Mouse (Mus musculus): ENCODE measurements around the gene Ttll4. TPM values are rescaled to one million over a fixed set of nuclear protein-coding genes. Genes with fewer than 3 reads are reported as not detected.

The Ttll4 gene
- polyA plus RNA-seq, 1 experiment from 2014 or later = 48.6 TPM

- Histone ChIP-seq H3K36me3 (replicated peaks) (no peaks in the 10 kb centered on the region), H3K4me1 (no peaks in the 10 kb centered on the region), H3K27me3 (0 out of 2 replicates have a peak, but pooled peaks cover 3% of the 10 kb centered on the region), H3K27ac (no peak overlapping the region), H3K4me2 (no peak overlapping the region), H3K9me3 (no peaks in the 10 kb centered on the region), H3K4me3 (replicated peaks) (no peak overlapping the region), H3K9ac (no peak overlapping the region)
- 90% methylated on average over 12 of the region's 12 CpGs for WGBS
- no peak for ATAC-seq (ENCODE audit: low FRiP score)
Measured at GRCm38 (mm10) chr1:74736977-74737376, 75.4 kb downstream of the Ttll4 start.

- H3K36me3 ChIP-seq (replicated peaks) = no peaks in the 10 kb centered on the region
- WGBS = 90% methylated on average over 7 of the region's 7 CpGs
- H3K4me3 ChIP-seq (replicated peaks) = no peak overlapping the region
- H3K27ac ChIP-seq = no peak overlapping the region
- 0 out of 2 replicates have a peak, but pooled peaks cover 3% of the 10 kb centered on the region for H3K27me3 ChIP-seq
- no peak overlapping the region for H3K9ac ChIP-seq
- ATAC-seq (ENCODE audit: low FRiP score) = no peak
- no peaks in the 10 kb centered on the region for H3K9me3 ChIP-seq
- no peak overlapping the region for H3K4me2 ChIP-seq
- H3K4me1 ChIP-seq = no peaks in the 10 kb centered on the region
Measured at GRCm38 (mm10) chr1:74737500-74737899, 76.0 kb downstream of the Ttll4 start.

GRCm38 (mm10) chr1:74740846-74741245 lies 79.3 kb downstream of the Ttll4 start:
- 80% methylated on average over 7 of the region's 7 CpGs for WGBS
- Histone ChIP-seq H3K4me2 (no peak overlapping the region), H3K9me3 (no peaks in the 10 kb centered on the region), H3K27ac (no peak overlapping the region), H3K36me3 (replicated peaks) (no peaks in the 10 kb centered on the region), H3K27me3 (0 out of 2 replicates have a peak, but pooled peaks cover 9% of the 10 kb centered on the region), H3K4me1 (no peaks in the 10 kb centered on the region), H3K9ac (no peak overlapping the region), H3K4me3 (replicated peaks) (no peak overlapping the region)
- no peak for ATAC-seq (ENCODE audit: low FRiP score)

- no peaks in the 10 kb centered on the region for H3K9me3 ChIP-seq
- 76% methylated on average over 5 of the region's 5 CpGs for WGBS
- ATAC-seq (ENCODE audit: low FRiP score) = no peak
Measured at GRCm38 (mm10) chr1:74747335-74747734, 85.8 kb downstream of the Ttll4 start.

GRCm38 (mm10) chr1:74748643-74749271 lies 87.2 kb downstream of the Ttll4 start, which contains the start of gene Prkag3:
Gene Prkag3, minus strand, starts transcription at chr1:74749221.
- 11% methylated on average over 30 of the region's 30 CpGs for WGBS
- no peaks in the 10 kb centered on the region for H3K36me3 ChIP-seq (replicated peaks)
- peak within 1 kb of the TSS; percentile 51 for H3K4me2 ChIP-seq
- H3K27ac ChIP-seq = no peak within 1 kb of the TSS
- H3K4me3 ChIP-seq (replicated peaks) = peak within 1 kb of the TSS; percentile 28
- H3K9me3 ChIP-seq = no peaks in the 10 kb centered on the region
- peaks cover 34% of the 10 kb centered on the region for H3K27me3 ChIP-seq
- H3K4me1 ChIP-seq = peaks cover 5% of the 10 kb centered on the region; the same call in 1 of the 2 replicates
- 0 out of 2 replicates have a peak within 1 kb of the TSS, but pooled peaks have one; percentile 36 for H3K9ac ChIP-seq
- no peak for ATAC-seq (ENCODE audit: low FRiP score)

More at GRCm38 (mm10) chr1:74747335-74747734, 85.8 kb downstream of the Ttll4 start:
- H3K9ac ChIP-seq = no peak overlapping the region
- no peak overlapping the region for H3K27ac ChIP-seq
- H3K4me3 ChIP-seq (replicated peaks) = no peak overlapping the region
- no peak overlapping the region for H3K4me2 ChIP-seq
- peaks cover 5% of the 10 kb centered on the region; the same call in 1 of the 2 replicates for H3K4me1 ChIP-seq
- H3K27me3 ChIP-seq = peaks cover 34% of the 10 kb centered on the region
- no peaks in the 10 kb centered on the region for H3K36me3 ChIP-seq (replicated peaks)

- Histone ChIP-seq H3K9me3 (no peaks in the 10 kb centered on the region), H3K4me1 (peaks cover 5% of the 10 kb centered on the region; the same call in 1 of the 2 replicates), H3K27me3 (peaks cover 34% of the 10 kb centered on the region), H3K4me3 (replicated peaks) (no peak overlapping the region), H3K4me2 (no peak overlapping the region), H3K36me3 (replicated peaks) (no peaks in the 10 kb centered on the region), H3K27ac (no peak overlapping the region), H3K9ac (no peak overlapping the region)
- WGBS = 76% methylated on average over 7 of the region's 7 CpGs
- no peak for ATAC-seq (ENCODE audit: low FRiP score)
Measured at GRCm38 (mm10) chr1:74749301-74749700, 87.8 kb downstream of the Ttll4 start.

- H3K4me1 ChIP-seq = peaks cover 5% of the 10 kb centered on the region; the same call in 1 of the 2 replicates
- H3K9me3 ChIP-seq = no peaks in the 10 kb centered on the region
- no peak overlapping the region for H3K4me3 ChIP-seq (replicated peaks)
- peaks cover 28% of the 10 kb centered on the region for H3K27me3 ChIP-seq
- WGBS = 80% methylated on average over 4 of the region's 4 CpGs
- H3K4me2 ChIP-seq = no peak overlapping the region
- no peaks in the 10 kb centered on the region for H3K36me3 ChIP-seq (replicated peaks)
- H3K9ac ChIP-seq = no peak overlapping the region
- no peak for ATAC-seq (ENCODE audit: low FRiP score)
- no peak overlapping the region for H3K27ac ChIP-seq
Measured at GRCm38 (mm10) chr1:74750683-74751082, 89.1 kb downstream of the Ttll4 start.

- peaks cover 5% of the 10 kb centered on the region; the same call in 1 of the 2 replicates for H3K4me1 ChIP-seq
- WGBS = 88% methylated on average over 8 of the region's 8 CpGs
- no peak overlapping the region for H3K4me3 ChIP-seq (replicated peaks)
- H3K9me3 ChIP-seq = no peaks in the 10 kb centered on the region
- no peaks in the 10 kb centered on the region for H3K36me3 ChIP-seq (replicated peaks)
- ATAC-seq (ENCODE audit: low FRiP score) = no peak
- H3K4me2 ChIP-seq = no peak overlapping the region
- peaks cover 26% of the 10 kb centered on the region for H3K27me3 ChIP-seq
- no peak overlapping the region for H3K27ac ChIP-seq
- H3K9ac ChIP-seq = no peak overlapping the region
Measured at GRCm38 (mm10) chr1:74752150-74752549, 90.6 kb downstream of the Ttll4 start.

- no peak overlapping the region for H3K27ac ChIP-seq
- WGBS = 97% methylated on average over 3 of the region's 3 CpGs
Measured at GRCm38 (mm10) chr1:74752833-74753232, 91.3 kb downstream of the Ttll4 start.

More at GRCm38 (mm10) chr1:74752833-74753232, 91.3 kb downstream of the Ttll4 start:
- H3K4me3 ChIP-seq (replicated peaks) = no peak overlapping the region
- no peaks in the 10 kb centered on the region for H3K9me3 ChIP-seq
- no peak overlapping the region for H3K4me2 ChIP-seq
- no peaks in the 10 kb centered on the region for H3K36me3 ChIP-seq (replicated peaks)
- H3K27me3 ChIP-seq = peaks cover 22% of the 10 kb centered on the region
- peaks cover 5% of the 10 kb centered on the region; the same call in 1 of the 2 replicates for H3K4me1 ChIP-seq
- ATAC-seq (ENCODE audit: low FRiP score) = no peak
- H3K9ac ChIP-seq = no peak overlapping the region

Other genes starting within 250 kb of the Ttll4 start
- 77.5 and 84.2 TPM in 2 replicates for gene Cnot9, start 155.7 kb upstream of the Ttll4 start, polyA plus RNA-seq (2016; fragmentation: Nextera tagmentation; extraction: Ambion mirVana)
- gene Plcd4, start 118.9 kb upstream of the Ttll4 start, polyA plus RNA-seq (2016; fragmentation: Nextera tagmentation; extraction: Ambion mirVana) = 0.98 and 1.1 TPM in 2 replicates
- 44.2 and 48.1 TPM in 2 replicates for gene Usp37, start 117.5 kb upstream of the Ttll4 start, polyA plus RNA-seq (2016; fragmentation: Nextera tagmentation; extraction: Ambion mirVana)
- 10.6 and 10.8 TPM in 2 replicates for gene Zfp142, start 73.5 kb upstream of the Ttll4 start, polyA plus RNA-seq (2016; fragmentation: Nextera tagmentation; extraction: Ambion mirVana)
- gene Bcs1l, start 73.5 kb upstream of the Ttll4 start, polyA plus RNA-seq (2016; fragmentation: Nextera tagmentation; extraction: Ambion mirVana) = 18.3 and 18.5 TPM in 2 replicates
- 30.7 and 33.0 TPM in 2 replicates for gene Rnf25, start 60.3 kb upstream of the Ttll4 start, polyA plus RNA-seq (2016; fragmentation: Nextera tagmentation; extraction: Ambion mirVana)
- 26.7 and 27.7 TPM in 2 replicates for gene Stk36, start 60.3 kb upstream of the Ttll4 start, polyA plus RNA-seq (2016; fragmentation: Nextera tagmentation; extraction: Ambion mirVana)
- gene Cyp27a1, start 51.8 kb downstream of the Ttll4 start, polyA plus RNA-seq (2016; fragmentation: Nextera tagmentation; extraction: Ambion mirVana) = 3.0 and 3.3 TPM in 2 replicates
- gene Prkag3, start 87.5 kb downstream of the Ttll4 start, polyA plus RNA-seq (2016; fragmentation: Nextera tagmentation; extraction: Ambion mirVana) = not detected in 2 replicates
- gene Wnt6, start 110.1 kb downstream of the Ttll4 start, polyA plus RNA-seq (2016; fragmentation: Nextera tagmentation; extraction: Ambion mirVana) = 3.3 and 4.5 TPM in 2 replicates
- 1.00 and 2.0 TPM in 2 replicates for gene Wnt10a, start 129.8 kb downstream of the Ttll4 start, polyA plus RNA-seq (2016; fragmentation: Nextera tagmentation; extraction: Ambion mirVana)
- 2.0 TPM in 2 replicates for gene Cdk5r2, start 193.2 kb downstream of the Ttll4 start, polyA plus RNA-seq (2016; fragmentation: Nextera tagmentation; extraction: Ambion mirVana)
- gene Fev, start 223.7 kb downstream of the Ttll4 start, polyA plus RNA-seq (2016; fragmentation: Nextera tagmentation; extraction: Ambion mirVana) = not detected in 2 replicates
- gene Cryba2, start 231.4 kb downstream of the Ttll4 start, polyA plus RNA-seq (2016; fragmentation: Nextera tagmentation; extraction: Ambion mirVana) = not detected in 2 replicates

Measured in forebrain, embryonic 12.5 days (tissue).